Mouse (Mus musculus) cerebellum, adult 2 months (tissue): ENCODE results near the gene Tpd52l1. TPM values are rescaled to one million over a fixed set of nuclear protein-coding genes. Genes with fewer than 3 reads are reported as not detected.

Experiments used
- DNase-seq, 2 experiments: peaks; one replicate each; pipeline ENCODE4 v3.0.0; 2021
- H3K27ac ChIP-seq: fragments of 200-500 bp; 2 replicates; pipeline ENCODE4 v1.5.1; 2012; ENCODE audit warnings: low read length, control low read depth, inconsistent platforms; ENCODE audit not compliant: insufficient read depth
- H3K27me3 ChIP-seq: fragments of 200-500 bp; 2 replicates; pipeline ENCODE4 v1.6.1; 2012; ENCODE audit warnings: inconsistent platforms, mild to moderate bottlenecking, low read length, moderate library complexity; ENCODE audit not compliant: control insufficient read depth, insufficient read depth
- H3K4me1 ChIP-seq: fragments of 200-500 bp; 2 replicates; pipeline ENCODE4 v1.6.1; 2011; ENCODE audit warnings: low read length; ENCODE audit not compliant: control insufficient read depth, insufficient read depth
- H3K4me3 ChIP-seq: fragments of 200-500 bp; replicated peaks from 2 replicates; pipeline ENCODE3; 2011; ENCODE audit warnings: mild to moderate bottlenecking, low read depth, low read length, control low read depth; ENCODE audit not compliant: insufficient read depth
- CTCF ChIP-seq: fragments of 200-500 bp; IDR thresholded peaks from 2 replicates; pipeline ENCODE4 v1.5.1; 2011; ENCODE audit warnings: low read depth, mild to moderate bottlenecking, control low read depth, low read length, moderate library complexity, borderline replicate concordance; ENCODE audit not compliant: insufficient read depth
- POLR2A ChIP-seq: fragments of 200-500 bp; IDR thresholded peaks from 2 replicates; pipeline ENCODE4 v1.6.1; 2011; ENCODE audit warnings: low read length, control low read depth, borderline replicate concordance; ENCODE audit not compliant: insufficient read depth
- whole genome bisulfite sequencing: fragments of 180-500 bp; shearing (Covaris S2); methylation state at CpG from one replicate; pipeline ENCODE4 v1.1.7; 2018; 5-methylcytosine and 5-hydroxymethylcytosine counted together
- polyA plus RNA-seq: library from polyadenylated mRNA; depleted of rRNA; stranded (reverse); fragments of >200 nt; gene quantifications from 2 replicates; pipeline ENCODE4 v1.2.3, GENCODE M21; 2012

Tpd52l1 gene
- polyA plus RNA-seq, 1 experiment = 23.4 TPM

DNA sequence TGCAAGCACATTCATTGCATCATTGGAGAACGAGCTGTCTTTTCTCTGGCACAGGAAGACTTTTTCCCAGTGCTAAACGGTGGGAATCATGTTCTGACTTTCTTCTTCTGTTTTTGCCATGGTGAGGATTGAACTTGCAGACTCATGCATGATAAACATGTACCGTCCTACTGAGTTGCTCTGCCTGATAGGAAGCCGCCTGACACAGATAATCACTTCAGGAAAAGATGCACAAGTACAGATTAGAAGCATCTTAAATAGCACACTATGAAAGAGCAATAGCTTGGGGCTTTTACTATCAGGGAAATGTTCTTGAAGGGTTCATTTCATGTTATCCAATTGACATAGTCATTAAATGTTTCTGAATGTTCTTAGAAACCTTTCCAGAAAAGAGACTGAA, 86.0 kb downstream of the Tpd52l1 start:
- no peaks in the 10 kb centered on the region for H3K27me3 ChIP-seq
- DNase-seq = no peak
- 72% methylated on average over 4 of the region's 4 CpGs for WGBS
- H3K4me3 ChIP-seq = no peak overlapping the region
- H3K27ac ChIP-seq = no peak overlapping the region
- TF ChIP-seq CTCF = no peak
- no peak for TF ChIP-seq POLR2A
- H3K4me1 ChIP-seq = no peaks in the 10 kb centered on the region

DNA sequence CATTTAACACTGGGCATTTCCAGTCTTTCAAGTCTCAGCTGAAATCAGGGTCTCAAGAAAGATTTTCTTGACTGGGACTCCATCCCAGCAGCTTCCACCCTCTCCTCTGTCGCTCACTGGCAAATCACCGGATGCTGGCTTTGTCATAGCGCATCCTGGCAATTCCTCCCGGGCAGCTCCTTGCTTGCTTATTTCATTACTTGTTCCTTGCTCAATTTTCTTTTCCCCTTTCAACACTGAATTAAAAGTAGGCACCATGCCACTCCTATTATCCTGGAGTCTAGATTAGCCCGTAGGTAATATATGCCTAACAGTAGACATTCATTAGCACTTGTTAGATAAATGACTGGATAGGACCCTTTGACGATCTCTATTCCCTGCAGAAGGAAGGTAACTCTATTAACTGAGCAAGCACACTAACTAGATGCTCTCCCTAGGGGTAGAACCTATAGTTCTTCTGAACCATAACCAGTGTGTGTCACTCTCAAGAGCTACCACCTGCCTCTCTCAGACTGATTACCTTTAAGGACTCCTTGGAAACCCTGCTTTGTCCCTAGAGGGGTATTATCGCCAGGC, 90.8 kb downstream of the Tpd52l1 start:
- Histone ChIP-seq H3K27ac (no peak overlapping the region), H3K4me3 (no peak overlapping the region), H3K4me1 (no peaks in the 10 kb centered on the region), H3K27me3 (no peaks in the 10 kb centered on the region)
- 73% methylated on average over 7 of the region's 7 CpGs for WGBS
- TF ChIP-seq CTCF (no peak), POLR2A (no peak)
- DNase-seq = no peak

GRCm38 (mm10) chr10:31354141-31354540, 91.6 kb downstream of the Tpd52l1 start:
- TF ChIP-seq POLR2A = no peak
- no peak for TF ChIP-seq CTCF
- WGBS = 75% methylated on average over 2 of the region's 2 CpGs
- Histone ChIP-seq H3K4me3 (no peak overlapping the region), H3K27ac (no peak overlapping the region), H3K27me3 (no peaks in the 10 kb centered on the region), H3K4me1 (no peaks in the 10 kb centered on the region)
- DNase-seq = no peak

DNA sequence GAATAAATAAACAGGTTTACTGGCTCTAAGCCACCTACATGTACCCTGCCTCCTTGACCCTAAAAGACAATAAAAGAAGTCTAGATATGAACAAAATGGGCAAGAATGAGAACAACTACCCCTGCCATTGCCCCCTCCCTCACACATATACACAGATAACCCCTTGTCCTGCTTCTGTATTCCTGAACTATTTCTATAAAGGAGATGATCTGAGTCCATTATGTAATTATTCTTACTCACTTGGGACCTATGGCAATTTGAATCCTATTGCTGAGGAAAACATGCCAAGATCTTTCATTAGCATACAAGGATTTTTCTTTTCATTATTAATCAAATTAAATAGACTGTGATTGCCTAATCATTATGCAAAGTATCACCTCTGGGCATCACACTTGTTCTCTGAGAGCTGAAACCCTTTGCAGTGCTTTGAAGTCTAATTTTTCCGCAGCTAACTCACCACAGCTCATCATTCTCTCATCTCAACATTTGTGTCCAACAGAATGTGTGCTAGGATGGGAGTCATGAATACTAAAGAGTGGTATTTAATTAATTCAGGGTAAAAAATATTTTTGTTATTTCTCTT, 92.8 kb downstream of the Tpd52l1 start:
- TF ChIP-seq CTCF (no peak), POLR2A (no peak)
- 84% methylated on average over 1 of the region's 1 CpGs for WGBS
- H3K27ac ChIP-seq = no peak overlapping the region; the same call in 1 of the 2 replicates
- H3K27me3 ChIP-seq = no peaks in the 10 kb centered on the region
- no peaks in the 10 kb centered on the region for H3K4me1 ChIP-seq
- no peak overlapping the region for H3K4me3 ChIP-seq
- DNase-seq = no peak

- Histone ChIP-seq H3K4me1 (no peaks in the 10 kb centered on the region), H3K27me3 (no peaks in the 10 kb centered on the region), H3K4me3 (no peak overlapping the region), H3K27ac (no peak overlapping the region)
- 83% methylated on average over 2 of the region's 2 CpGs for WGBS
- TF ChIP-seq CTCF (no peak), POLR2A (no peak)
- DNase-seq = no peak
Measured at GRCm38 (mm10) chr10:31351056-31351455, 94.7 kb downstream of the Tpd52l1 start.

DNA sequence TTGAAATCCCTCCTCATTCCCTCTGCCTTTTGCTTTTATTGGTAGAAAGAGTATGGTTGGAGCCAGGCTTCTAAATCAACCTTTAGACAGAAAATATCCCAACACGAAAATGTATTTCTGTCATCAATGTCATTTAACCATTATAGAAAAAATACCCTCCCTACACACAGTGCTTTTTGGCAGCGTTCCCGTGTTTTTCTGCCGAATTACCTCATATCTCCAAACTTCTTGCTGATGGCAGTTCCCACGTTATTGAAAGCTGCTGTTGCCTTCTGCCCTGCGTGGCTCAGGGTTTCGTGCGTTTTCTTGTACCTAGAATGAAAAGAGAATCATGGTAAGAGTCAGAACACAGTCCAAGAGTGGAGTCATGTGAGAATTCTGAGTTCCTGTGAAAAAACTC, 99.4 kb downstream of the Tpd52l1 start:
- H3K27ac ChIP-seq = no peak overlapping the region
- H3K27me3 ChIP-seq = no peaks in the 10 kb centered on the region
- H3K4me3 ChIP-seq = no peak overlapping the region
- no peaks in the 10 kb centered on the region for H3K4me1 ChIP-seq
- no peak for DNase-seq
- TF ChIP-seq CTCF (no peak), POLR2A (no peak)
- 42% methylated on average over 8 of the region's 8 CpGs for WGBS

DNA sequence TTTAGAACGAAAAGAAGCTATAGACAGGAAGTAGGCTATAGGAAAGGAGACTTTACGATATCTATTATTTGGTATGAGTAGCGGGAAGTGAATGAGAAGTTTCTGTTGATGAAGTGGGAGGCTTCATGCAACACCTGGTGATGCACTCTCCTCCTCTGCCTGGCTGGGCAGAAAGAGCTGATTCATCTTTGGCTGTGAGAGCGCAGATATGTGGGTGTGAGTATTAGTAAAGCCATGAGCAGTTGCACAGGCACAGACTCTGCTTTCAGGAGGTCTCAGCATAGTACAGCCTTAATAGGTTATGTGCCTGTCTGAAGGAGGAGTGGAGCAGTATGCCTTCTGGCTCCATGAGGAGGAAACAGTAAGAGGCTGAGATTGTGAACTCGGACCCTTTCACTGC, 109.3 kb downstream of the Tpd52l1 start:
- H3K4me3 ChIP-seq = no peak overlapping the region
- H3K27ac ChIP-seq = no peak overlapping the region
- no peaks in the 10 kb centered on the region for H3K4me1 ChIP-seq
- H3K27me3 ChIP-seq = no peaks in the 10 kb centered on the region
- 88% methylated on average over 5 of the region's 5 CpGs for WGBS
- TF ChIP-seq CTCF (no peak), POLR2A (no peak)
- no peak for DNase-seq

DNA sequence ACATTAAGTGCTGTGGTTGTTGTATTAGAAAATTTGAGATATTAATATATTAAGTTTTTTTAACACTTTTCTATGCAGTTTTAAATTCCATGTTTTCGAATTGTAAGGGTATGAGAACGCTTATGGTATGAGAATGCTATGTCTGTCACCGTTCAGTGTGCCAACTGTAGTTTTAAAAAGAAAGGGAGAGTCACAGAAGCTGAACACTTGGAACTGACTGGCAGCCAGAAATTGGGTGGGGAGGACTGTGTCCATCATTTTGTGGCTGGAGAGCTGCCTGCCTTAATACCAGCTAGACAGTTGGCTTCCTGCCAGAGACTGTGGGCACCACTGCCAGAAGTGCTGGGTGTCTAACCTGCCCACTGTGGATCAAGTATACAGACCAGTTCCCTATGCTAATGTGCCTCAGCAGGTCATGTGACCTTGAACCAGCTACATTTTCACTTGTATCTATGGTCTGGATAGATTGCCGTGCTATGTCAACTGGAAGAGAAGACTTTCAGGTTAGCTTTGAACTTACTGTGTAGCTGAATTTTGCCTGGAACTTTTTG, 114.5 kb downstream of the Tpd52l1 start:
- TF ChIP-seq POLR2A (no peak), CTCF (no peak)
- WGBS = 19% methylated on average over 4 of the region's 4 CpGs
- H3K27me3 ChIP-seq = no peaks in the 10 kb centered on the region
- H3K4me1 ChIP-seq = no peaks in the 10 kb centered on the region
- H3K4me3 ChIP-seq = no peak overlapping the region
- H3K27ac ChIP-seq = no peak overlapping the region
- DNase-seq = peak; percentile 10 to 31

DNA sequence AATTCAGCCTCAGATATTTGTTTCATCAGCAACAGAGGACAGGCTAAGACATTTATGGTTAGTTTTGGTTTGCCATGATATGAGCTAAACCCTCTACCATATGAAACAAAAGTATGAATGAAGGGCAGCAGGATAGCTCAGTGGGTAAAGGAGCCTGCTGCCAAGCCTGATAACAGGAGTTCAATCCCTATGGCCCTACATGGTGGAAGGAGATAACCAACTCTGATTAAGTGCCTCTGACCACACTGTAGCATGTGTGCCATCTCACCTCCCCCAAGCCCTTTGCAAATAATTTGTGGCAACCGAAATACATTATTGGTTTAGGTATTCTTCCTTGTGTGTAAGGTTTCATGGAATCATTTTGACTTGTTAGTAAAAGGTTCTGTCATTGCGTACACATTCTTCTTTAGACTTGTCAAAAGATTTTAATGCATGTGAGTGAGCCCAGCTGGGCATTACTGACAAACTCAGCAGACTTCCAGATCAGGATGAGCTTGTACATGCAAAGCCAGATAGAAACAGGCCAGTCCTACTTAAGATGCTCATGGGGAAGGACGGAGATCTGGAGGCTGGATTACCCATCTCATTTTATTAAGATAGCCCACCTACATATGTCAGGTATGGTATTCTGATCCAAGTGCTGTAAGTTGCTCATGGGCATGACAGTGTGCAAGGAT, 115.3 kb downstream of the Tpd52l1 start:
- DNase-seq = no peak
- no peak overlapping the region for H3K27ac ChIP-seq
- H3K4me3 ChIP-seq = no peak overlapping the region
- 41% methylated on average over 3 of the region's 3 CpGs for WGBS
- no peaks in the 10 kb centered on the region for H3K4me1 ChIP-seq
- H3K27me3 ChIP-seq = no peaks in the 10 kb centered on the region
- no peak for TF ChIP-seq CTCF
